9 mouse cellular contexts compared by ENCODE assay signal in the genomic region with DNA sequence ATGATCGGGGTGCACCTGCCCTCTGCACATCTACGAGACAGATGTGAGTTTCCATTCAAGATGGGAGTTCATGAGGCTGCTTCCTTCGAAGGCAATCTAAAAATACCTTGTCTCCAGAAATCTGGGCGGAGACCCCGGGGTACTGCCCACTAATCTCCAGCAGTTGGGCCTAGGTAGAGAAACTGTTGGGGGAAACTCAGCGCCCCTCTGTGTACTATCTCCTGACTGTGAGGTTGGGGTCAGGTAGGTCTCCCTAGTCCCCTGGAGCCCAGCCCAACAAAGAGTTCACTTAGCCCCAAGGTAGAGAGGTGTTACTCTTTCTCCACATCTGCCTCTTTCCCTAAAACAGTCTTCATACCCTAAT. TPM values are rescaled to one million over a fixed set of nuclear protein-coding genes. Genes with fewer than 3 reads are reported as not detected.
DNase-seq lines count a peak whose midpoint lies in the region; ATAC-seq and TF ChIP-seq lines count a peak whose summit lies in the region.
"Had no signal": no experiment of that assay in that cellular context is flagged by ENCODE, and none has a peak within 500 bp of the region (broad histone marks: within the 10 kb centered on the region; RNA-seq: fewer than 3 reads in every experiment).

No protein-coding gene starts in this region.

- TF ChIP-seq CTCF in kidney, adult 2 months (conservative IDR thresholded peaks at IDR 0.05; ENCODE audit: insufficient read depth, insufficient read length, low read depth, low read length), result no peak

- no peak for TF ChIP-seq POLR2A in kidney, adult 2 months (IDR thresholded peaks at IDR 0.05; ENCODE audit: low read depth, low read length)

- H3K9ac ChIP-seq in hindbrain, embryonic 13.5 days, result peak overlapping the region; percentile 99
- H3K9ac ChIP-seq in midbrain, embryonic 14.5 days (replicated peaks; ENCODE audit: low read length), result peak overlapping the region; percentile 99

- peak overlapping the region; percentile 86 for H3K4me3 ChIP-seq in kidney, adult 2 months (ENCODE audit: insufficient read depth, low read depth, low read length)
- peak overlapping the region; percentile 84 for H3K4me3 ChIP-seq in hindbrain, embryonic 13.5 days
- H3K4me3 ChIP-seq in midbrain, embryonic 14.5 days (replicated peaks; ENCODE audit: low read depth, low read length), result peak overlapping the region; percentile 89

- 25% methylated on average over 6 of the region's 6 CpGs for WGBS in kidney, adult 2 months
- 42% methylated on average over 6 of the region's 6 CpGs for WGBS in hindbrain, embryonic 13.5 days
- WGBS in midbrain, embryonic 14.5 days, result 24% methylated on average over 6 of the region's 6 CpGs

- H3K4me2 ChIP-seq in hindbrain, embryonic 13.5 days, result peak overlapping the region; percentile 84
- peak overlapping the region; percentile 73 for H3K4me2 ChIP-seq in midbrain, embryonic 14.5 days (ENCODE audit: low read length)

- no peak for DNase-seq in kidney, adult 2 months
- DNase-seq in kidney, adult 9 months, result no peak
- peak; percentile 25 for DNase-seq in embryo, embryonic 10 days (ENCODE audit: low spot score)
- DNase-seq in midbrain, embryonic 14.5 days, result no peak
- DNase-seq in spleen, adult 12 weeks (ENCODE audit: low spot score), result no peak
- DNase-seq in layer of hippocampus, postnatal 14 days (ENCODE audit: low spot score in 2 of 2), result no peak

- no peak overlapping the region for H3K27ac ChIP-seq in kidney, adult 2 months (ENCODE audit: insufficient read depth, low read depth, low read length)
- H3K27ac ChIP-seq in hindbrain, embryonic 13.5 days, result peak overlapping the region; percentile 92
- peak overlapping the region; percentile 93 for H3K27ac ChIP-seq in midbrain, embryonic 14.5 days (replicated peaks; ENCODE audit: low read depth, low read length)

- no peaks in the 10 kb centered on the region for H3K4me1 ChIP-seq in kidney, adult 2 months (ENCODE audit: control insufficient read depth, insufficient read depth, low read length)
- peaks cover 41% of the 10 kb centered on the region for H3K4me1 ChIP-seq in hindbrain, embryonic 13.5 days (replicated peaks)
- peaks cover 7% of the 10 kb centered on the region for H3K4me1 ChIP-seq in midbrain, embryonic 14.5 days (ENCODE audit: control insufficient read depth, insufficient read depth, low read length)

- H3K9me3 ChIP-seq in hindbrain, embryonic 13.5 days, result peaks cover 7% of the 10 kb centered on the region; the same call in 1 of the 2 replicates
- peaks cover 7% of the 10 kb centered on the region; the same call in 1 of the 2 replicates for H3K9me3 ChIP-seq in midbrain, embryonic 14.5 days (ENCODE audit: control insufficient read depth, low read length)

- ATAC-seq in hindbrain, embryonic 13.5 days (ENCODE audit: low FRiP score), result peak; percentile 19
- peak; percentile 3; the same call in 1 of the 2 replicates for ATAC-seq in midbrain, embryonic 14.5 days (ENCODE audit: low FRiP score, low TSS enrichment)
- no peak for ATAC-seq in megakaryocyte progenitor cell, adult 5-6 weeks (replicated peaks; ENCODE audit: poor library complexity)

- no peaks in the 10 kb centered on the region for H3K27me3 ChIP-seq in kidney, adult 2 months (replicated peaks; ENCODE audit: control insufficient read depth, insufficient read depth, low read length)
- H3K27me3 ChIP-seq in hindbrain, embryonic 13.5 days, result no peaks in the 10 kb centered on the region
- H3K27me3 ChIP-seq in midbrain, embryonic 14.5 days (ENCODE audit: control insufficient read depth, insufficient read depth, low read length), result no peaks in the 10 kb centered on the region

- H3K36me3 ChIP-seq in kidney, adult 2 months (ENCODE audit: control insufficient read depth, insufficient read depth, low read length), result no peaks in the 10 kb centered on the region
- peaks cover 34% of the 10 kb centered on the region for H3K36me3 ChIP-seq in hindbrain, embryonic 13.5 days
- peaks cover 33% of the 10 kb centered on the region for H3K36me3 ChIP-seq in midbrain, embryonic 14.5 days (ENCODE audit: control insufficient read depth, insufficient read depth, low read length)

RNA-seq across cellular contexts. Expression of gene Zfp358, which starts 0.9 kb away (rescaled TPM):
- polyA plus RNA-seq in kidney, adult 2 months (2012; rRNA removed), result 43.2 and 58.6 TPM in 2 replicates
- 77.4 and 79.9 TPM in 2 replicates for polyA plus RNA-seq in hindbrain, embryonic 13.5 days (2015; fragmentation: Nextera tagmentation; extraction: Ambion mirVana)
- 53.0 and 80.8 TPM in 2 replicates for polyA plus RNA-seq in midbrain, embryonic 14.5 days (2014; fragmentation: Nextera tagmentation; extraction: Ambion mirVana)
- total RNA-seq in megakaryocyte progenitor cell, adult 5-6 weeks (2015), result 9.3 and 12.3 TPM in 2 replicates
- 4.6 and 7.0 TPM in 2 replicates for total RNA-seq in megakaryocyte progenitor cell, adult 5-6 weeks (2017)
- total RNA-seq in layer of hippocampus, postnatal 14 days (2021), result 10 to 100 TPM; 25.3 to 27.4 TPM

RNA-seq across cellular contexts. Expression of gene Mcoln1, which starts 6.4 kb away (rescaled TPM):
- 239 and 302 TPM in 2 replicates for polyA plus RNA-seq in kidney, adult 2 months (2012; rRNA removed)
- 90.1 and 92.0 TPM in 2 replicates for polyA plus RNA-seq in hindbrain, embryonic 13.5 days (2015; fragmentation: Nextera tagmentation; extraction: Ambion mirVana)
- polyA plus RNA-seq in midbrain, embryonic 14.5 days (2014; fragmentation: Nextera tagmentation; extraction: Ambion mirVana), result 76.7 and 78.9 TPM in 2 replicates
- 13.6 and 20.5 TPM in 2 replicates for total RNA-seq in megakaryocyte progenitor cell, adult 5-6 weeks (2015)
- total RNA-seq in megakaryocyte progenitor cell, adult 5-6 weeks (2017), result 20.1 and 23.0 TPM in 2 replicates
- 10 to 100 TPM; 63.3 to 77.4 TPM for total RNA-seq in layer of hippocampus, postnatal 14 days (2021)

RNA-seq across cellular contexts. Expression of gene Pnpla6, which starts 21.4 kb away (rescaled TPM):
- 53.3 and 70.7 TPM in 2 replicates for polyA plus RNA-seq in kidney, adult 2 months (2012; rRNA removed)
- 34.8 and 37.3 TPM in 2 replicates for polyA plus RNA-seq in hindbrain, embryonic 13.5 days (2015; fragmentation: Nextera tagmentation; extraction: Ambion mirVana)
- polyA plus RNA-seq in midbrain, embryonic 14.5 days (2014; fragmentation: Nextera tagmentation; extraction: Ambion mirVana), result 26.4 and 31.1 TPM in 2 replicates
- 13.8 and 16.8 TPM in 2 replicates for total RNA-seq in megakaryocyte progenitor cell, adult 5-6 weeks (2015)
- total RNA-seq in megakaryocyte progenitor cell, adult 5-6 weeks (2017), result 14.0 and 17.7 TPM in 2 replicates
- total RNA-seq in layer of hippocampus, postnatal 14 days (2021), result 10 to 100 TPM; 64.8 to 71.0 TPM

RNA-seq across cellular contexts. Expression of gene Tex45, which starts 23.2 kb away (rescaled TPM):
- polyA plus RNA-seq in kidney, adult 2 months (2012; rRNA removed), result 0.05 and 0.11 TPM in 2 replicates
- polyA plus RNA-seq in hindbrain, embryonic 13.5 days (2015; fragmentation: Nextera tagmentation; extraction: Ambion mirVana), result 0.30 and 0.54 TPM in 2 replicates
- polyA plus RNA-seq in midbrain, embryonic 14.5 days (2014; fragmentation: Nextera tagmentation; extraction: Ambion mirVana), result 0.18 and 0.58 TPM in 2 replicates
- 0.17 TPM in 1 of 2 replicates, not detected in the other for total RNA-seq in megakaryocyte progenitor cell, adult 5-6 weeks (2015)
- 0.21 TPM in 1 of 2 replicates, not detected in the other for total RNA-seq in megakaryocyte progenitor cell, adult 5-6 weeks (2017)
- total RNA-seq in layer of hippocampus, postnatal 14 days (2021), result under 1 TPM in 1 of 2 experiments, not detected in 1; 0.28 TPM
- total RNA-seq: gastrocnemius, adult 8-10 months had no signal

RNA-seq across cellular contexts. Expression of gene Pex11g, which starts 26.3 kb away (rescaled TPM):
- 15.1 and 15.5 TPM in 2 replicates for polyA plus RNA-seq in kidney, adult 2 months (2012; rRNA removed)
- polyA plus RNA-seq in hindbrain, embryonic 13.5 days (2015; fragmentation: Nextera tagmentation; extraction: Ambion mirVana), result 4.2 and 5.3 TPM in 2 replicates
- polyA plus RNA-seq in midbrain, embryonic 14.5 days (2014; fragmentation: Nextera tagmentation; extraction: Ambion mirVana), result 3.2 and 3.9 TPM in 2 replicates
- 0.83 and 2.5 TPM in 2 replicates for total RNA-seq in megakaryocyte progenitor cell, adult 5-6 weeks (2015)
- total RNA-seq in megakaryocyte progenitor cell, adult 5-6 weeks (2017), result 0.79 and 3.8 TPM in 2 replicates
- 1 to 10 TPM in 1 of 2 experiments, under 1 TPM in 1; 0.91 to 1.8 TPM for total RNA-seq in layer of hippocampus, postnatal 14 days (2021)
